Mouse (Mus musculus) testis, adult 2 months (tissue): Measurements from ENCODE around the gene Cacna2d1.

Experiments
- CTCF ChIP-seq: fragments of 200-500 bp; IDR thresholded peaks from 2 replicates; pipeline ENCODE4 v1.5.1; 2012; ENCODE audit warnings: low read depth, mild to moderate bottlenecking, inconsistent platforms, low read length, moderate library complexity; ENCODE audit not compliant: control insufficient read depth, insufficient read depth, insufficient replicate concordance
- POLR2A ChIP-seq: fragments of 200-500 bp; IDR thresholded peaks from 2 replicates; pipeline ENCODE4 v1.6.1; 2012; ENCODE audit warnings: low read depth, mild to moderate bottlenecking, inconsistent platforms, low read length, moderate library complexity; ENCODE audit not compliant: control insufficient read depth

- TF ChIP-seq CTCF (no peak), POLR2A (no peak)
These were observed 66.4 kb downstream of the Cacna2d1 start for GRCm38 (mm10) chr5:16000917-16001316.
